Mouse (Mus musculus) hindbrain, embryonic 13.5 days (tissue): ENCODE data around the gene Fn1. TPM values are rescaled to one million over a fixed set of nuclear protein-coding genes. Genes with fewer than 3 reads are reported as not detected.

ENCODE experiments used
- ATAC-seq: fragments of 200-750 bp; cut with Nextera tagmentation; 2 replicates; pipeline ENCODE4 v1.8.0; 2017; ENCODE audit warnings: moderate TSS enrichment; ENCODE audit not compliant: low FRiP score
- H3K27ac ChIP-seq: fragments of 300-500 bp; sonication (generic); 2 replicates; pipeline ENCODE4 v1.5.1; 2015; ENCODE audit warnings: inconsistent platforms, mild to moderate bottlenecking, moderate library complexity
- H3K27me3 ChIP-seq: fragments of 300-500 bp; sonication (generic); 2 replicates; pipeline ENCODE4 v1.6.1; 2015; ENCODE audit warnings: mild to moderate bottlenecking, inconsistent platforms
- H3K36me3 ChIP-seq: fragments of 300-500 bp; sonication (generic); 2 replicates; pipeline ENCODE4 v1.6.1; 2015; ENCODE audit warnings: mild to moderate bottlenecking, inconsistent platforms
- H3K4me1 ChIP-seq: fragments of 300-500 bp; sonication (generic); replicated peaks from 2 replicates; pipeline ENCODE4 v1.6.1; 2015; ENCODE audit warnings: inconsistent platforms
- H3K4me2 ChIP-seq: fragments of 300-500 bp; sonication (generic); 2 replicates; pipeline ENCODE4 v1.6.1; 2015; ENCODE audit warnings: inconsistent platforms, mild to moderate bottlenecking, moderate library complexity
- H3K4me3 ChIP-seq: fragments of 300-500 bp; sonication (generic); 2 replicates; pipeline ENCODE4 v1.5.1; 2015; ENCODE audit warnings: mild to moderate bottlenecking, inconsistent platforms
- H3K9ac ChIP-seq: fragments of 300-500 bp; sonication (generic); 2 replicates; pipeline ENCODE4 v1.6.1; 2015; ENCODE audit warnings: mild to moderate bottlenecking, inconsistent platforms
- H3K9me3 ChIP-seq: fragments of 300-500 bp; sonication (generic); 2 replicates; pipeline ENCODE4 v1.6.1; 2016; ENCODE audit warnings: inconsistent platforms
- WGBS: fragments of 180-500 bp; shearing (Covaris S2); methylation state at CpG from one replicate; pipeline ENCODE4 v1.1.7; 2015; 5-methylcytosine and 5-hydroxymethylcytosine counted together
- polyA plus RNA-seq: library from polyadenylated mRNA; unstranded; fragments of >200 nt; fragmentation: Nextera tagmentation; extraction: Ambion mirVana; gene quantifications from 2 replicates; pipeline ENCODE4 v1.2.1, GENCODE M21; 2015

The Fn1 gene
- polyA plus RNA-seq, 1 experiment from 2014 or later: 36.1 TPM

DNA sequence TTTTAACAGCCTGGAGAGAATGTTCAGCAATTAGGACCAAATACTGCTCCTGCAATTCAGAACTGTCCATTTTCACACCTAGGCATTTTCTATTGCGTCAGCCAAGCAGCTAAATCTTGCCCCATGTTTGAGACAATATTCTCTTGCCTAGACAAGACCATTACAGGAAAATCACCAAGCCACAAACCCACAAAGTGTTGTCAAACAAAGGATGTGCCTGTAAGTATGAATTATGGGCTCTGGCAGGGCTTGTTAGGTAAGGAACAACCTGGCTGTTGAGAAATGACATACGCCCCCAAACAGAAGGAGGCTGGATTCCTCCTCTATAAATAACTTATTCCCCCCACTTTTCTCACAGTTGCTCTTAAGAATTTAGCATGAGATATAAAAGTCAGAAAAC is 31.5 kb downstream of the Fn1 start:
- H3K9me3 ChIP-seq: no peaks in the 10 kb centered on the region
- H3K27ac ChIP-seq: no peak overlapping the region
- no peak overlapping the region for H3K9ac ChIP-seq
- no peak overlapping the region for H3K4me2 ChIP-seq
- no peaks in the 10 kb centered on the region for H3K4me1 ChIP-seq
- no peak overlapping the region for H3K4me3 ChIP-seq
- ATAC-seq: no peak
- peaks cover 4% of the 10 kb centered on the region; the same call in 1 of the 2 replicates for H3K27me3 ChIP-seq
- peaks cover 17% of the 10 kb centered on the region for H3K36me3 ChIP-seq
- 97% methylated on average over 2 of the region's 2 CpGs for WGBS

DNA sequence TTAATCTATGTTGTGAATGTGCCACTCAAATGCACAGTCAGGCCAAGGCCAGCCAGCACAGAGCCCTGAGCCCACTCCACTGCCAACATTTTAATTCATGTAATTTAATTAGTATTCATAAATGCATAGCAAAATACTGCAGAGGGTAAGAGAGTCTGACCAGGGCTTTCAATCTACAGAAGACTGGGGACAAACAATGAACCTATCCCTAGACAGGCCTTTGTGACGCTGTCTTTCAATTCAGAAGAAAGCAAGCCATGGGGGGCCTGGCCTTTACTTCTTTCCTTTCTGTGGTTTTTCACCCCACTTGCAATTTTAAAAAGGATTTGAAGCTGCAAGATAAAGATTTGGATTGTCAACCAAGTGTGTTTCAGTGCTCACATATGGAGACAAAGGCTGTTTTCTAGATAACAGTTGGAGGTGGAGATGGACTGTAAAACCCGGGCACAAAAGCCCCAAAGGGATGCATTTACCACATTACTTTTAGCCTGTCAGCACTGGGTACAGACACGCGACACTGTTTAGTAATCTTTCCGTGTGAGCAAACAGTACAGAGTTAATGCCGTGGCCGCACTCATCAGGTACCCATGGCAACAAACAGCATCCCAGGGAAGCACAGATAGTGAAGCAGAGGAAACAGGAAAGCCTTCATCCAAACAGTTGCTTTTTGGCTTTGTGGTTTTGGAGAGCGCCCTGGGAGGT is 38.3 kb downstream of the Fn1 start:
- Histone ChIP-seq H3K4me1 (peaks cover 19% of the 10 kb centered on the region), H3K4me3 (no peak overlapping the region), H3K4me2 (peak overlapping the region; percentile 9; the same call in 1 of the 2 replicates), H3K27me3 (no peaks in the 10 kb centered on the region), H3K9me3 (peaks cover 4% of the 10 kb centered on the region; the same call in 1 of the 2 replicates), H3K9ac (no peak overlapping the region), H3K27ac (peak overlapping the region; percentile 40), H3K36me3 (peaks cover 22% of the 10 kb centered on the region)
- ATAC-seq: peak; percentile 94
- 21% methylated on average over 8 of the region's 8 CpGs for WGBS

DNA sequence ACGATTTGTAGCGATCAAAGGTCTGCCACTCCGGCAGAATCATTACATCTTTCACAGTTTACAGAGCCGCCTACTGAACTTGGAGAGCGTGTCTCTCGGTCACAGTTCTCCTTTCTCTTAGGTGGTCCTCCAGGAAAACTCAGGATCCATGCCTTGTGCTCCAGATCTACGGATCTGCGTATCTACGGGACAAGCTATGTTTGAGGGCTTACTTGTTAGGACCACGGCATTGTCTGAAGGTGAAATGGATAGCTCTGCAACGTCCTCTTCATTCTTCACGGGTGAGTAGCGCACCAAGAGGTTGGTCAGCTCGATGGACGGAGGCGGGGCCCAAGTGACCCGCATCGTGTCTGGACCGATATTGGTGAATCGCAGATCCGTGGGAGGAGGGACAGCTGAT is 40.7 kb downstream of the Fn1 start:
- H3K9ac ChIP-seq: no peak overlapping the region
- H3K36me3 ChIP-seq: peaks cover 40% of the 10 kb centered on the region
- peaks cover 4% of the 10 kb centered on the region; the same call in 1 of the 2 replicates for H3K9me3 ChIP-seq
- no peak overlapping the region for H3K4me3 ChIP-seq
- no peak overlapping the region for H3K4me2 ChIP-seq
- no peaks in the 10 kb centered on the region for H3K27me3 ChIP-seq
- 96% methylated on average over 21 of the region's 21 CpGs for WGBS
- peaks cover 19% of the 10 kb centered on the region for H3K4me1 ChIP-seq
- ATAC-seq: no peak
- H3K27ac ChIP-seq: no peak overlapping the region

DNA sequence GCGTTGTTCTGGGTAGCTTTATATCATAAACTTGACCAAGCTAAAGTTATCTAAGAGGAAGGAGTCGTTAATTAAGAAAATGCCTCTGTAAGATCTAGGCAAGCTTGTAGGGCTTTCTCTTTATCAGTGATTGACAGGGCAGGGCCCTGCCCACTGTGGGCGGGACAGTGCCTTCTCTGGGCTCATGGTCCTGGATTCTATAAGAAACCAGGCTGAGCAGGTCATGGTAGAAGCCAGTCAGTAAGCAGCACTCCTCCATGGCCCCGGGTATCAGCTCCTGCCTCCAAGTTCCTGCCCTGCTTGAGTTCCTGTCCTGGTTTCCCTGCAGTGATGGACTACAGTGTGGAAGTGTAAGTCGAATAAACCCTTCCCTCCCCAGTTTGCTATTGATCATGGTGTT is 43.1 kb downstream of the Fn1 start:
- Histone ChIP-seq H3K4me2 (no peak overlapping the region), H3K27me3 (no peaks in the 10 kb centered on the region), H3K4me1 (peaks cover 12% of the 10 kb centered on the region), H3K27ac (no peak overlapping the region), H3K4me3 (no peak overlapping the region), H3K9ac (no peak overlapping the region), H3K36me3 (peaks cover 48% of the 10 kb centered on the region), H3K9me3 (peaks cover 4% of the 10 kb centered on the region; the same call in 1 of the 2 replicates)
- ATAC-seq: no peak
- 94% methylated on average over 5 of the region's 5 CpGs for WGBS

DNA sequence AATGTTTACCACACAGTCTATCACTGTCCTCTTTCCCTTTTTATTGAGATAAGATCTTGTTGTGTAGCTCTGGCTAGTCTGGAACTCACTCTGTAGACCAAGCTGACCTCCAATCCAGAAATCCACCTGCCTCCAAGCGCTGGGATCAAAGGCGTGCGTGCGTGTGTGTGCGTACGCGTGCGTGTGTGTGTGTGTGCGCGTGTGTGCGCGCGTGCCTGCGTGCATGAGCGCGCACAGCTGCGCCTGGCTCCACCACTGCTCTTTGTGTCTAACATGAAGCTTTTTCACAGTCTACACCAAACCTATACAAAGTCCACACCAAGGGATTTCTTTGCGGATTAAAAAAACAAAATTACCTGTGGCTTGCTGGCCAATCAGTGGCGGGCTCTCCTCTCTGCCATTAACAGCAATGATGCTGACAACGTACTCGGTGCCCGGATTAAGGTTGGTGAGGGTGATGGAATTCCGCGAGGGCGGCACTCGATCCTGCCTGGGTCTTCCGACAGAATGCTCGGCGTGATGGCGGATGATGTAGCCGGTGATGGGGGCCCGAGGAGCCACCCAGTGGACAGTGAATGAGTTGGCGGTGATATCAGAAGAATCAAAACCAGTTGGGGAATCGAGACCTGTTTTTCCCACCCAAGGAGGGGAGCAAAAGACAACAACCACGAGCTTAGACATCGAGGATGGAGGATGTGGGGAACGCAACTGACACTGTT is 43.8 kb downstream of the Fn1 start:
- H3K4me1 ChIP-seq: peaks cover 5% of the 10 kb centered on the region
- H3K9me3 ChIP-seq: peaks cover 4% of the 10 kb centered on the region; the same call in 1 of the 2 replicates
- ATAC-seq: no peak
- 98% methylated on average over 37 of the region's 37 CpGs for WGBS
- peaks cover 52% of the 10 kb centered on the region for H3K36me3 ChIP-seq
- H3K4me2 ChIP-seq: no peak overlapping the region
- no peaks in the 10 kb centered on the region for H3K27me3 ChIP-seq
- no peak overlapping the region for H3K9ac ChIP-seq
- no peak overlapping the region for H3K4me3 ChIP-seq
- no peak overlapping the region for H3K27ac ChIP-seq

DNA sequence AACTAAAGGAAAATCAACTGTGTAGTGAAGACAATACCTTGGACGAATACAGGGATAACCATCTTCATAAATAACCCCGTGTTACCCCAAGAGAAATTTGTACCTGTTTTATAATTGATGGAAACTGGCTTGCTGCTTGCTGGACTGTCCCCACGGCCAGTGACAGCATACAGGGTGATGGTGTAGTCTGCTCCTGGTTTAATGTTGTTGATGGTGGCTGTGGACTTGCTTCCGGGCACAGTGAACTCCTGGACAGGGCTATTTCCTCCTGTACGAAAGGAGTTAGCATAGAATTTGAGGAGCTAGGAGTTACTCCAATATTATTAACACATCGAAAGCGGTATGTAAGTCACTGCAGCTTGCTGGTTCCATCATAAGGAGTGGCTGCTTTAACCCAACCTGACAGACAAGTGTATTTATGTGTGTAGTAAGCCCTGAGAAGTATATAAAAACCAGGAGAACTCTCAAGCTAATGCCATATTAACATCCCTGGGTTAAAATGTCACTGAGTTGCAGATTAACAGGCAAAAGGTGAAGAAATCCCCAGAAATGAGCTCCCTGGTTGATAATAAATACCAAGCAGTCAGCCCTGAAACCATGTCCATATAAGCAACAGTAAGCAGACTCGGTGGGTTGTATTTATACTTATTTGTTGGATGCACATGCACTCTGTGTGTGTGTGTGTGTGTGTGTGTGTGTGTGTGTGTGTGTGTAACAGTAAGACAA is 46.2 kb downstream of the Fn1 start:
- no peaks in the 10 kb centered on the region for H3K27me3 ChIP-seq
- H3K9ac ChIP-seq: no peak overlapping the region
- H3K27ac ChIP-seq: no peak overlapping the region
- no peak overlapping the region for H3K4me2 ChIP-seq
- WGBS: 95% methylated on average over 8 of the region's 8 CpGs
- H3K4me1 ChIP-seq: no peaks in the 10 kb centered on the region
- no peak for ATAC-seq
- H3K4me3 ChIP-seq: no peak overlapping the region
- H3K36me3 ChIP-seq: peaks cover 42% of the 10 kb centered on the region
- H3K9me3 ChIP-seq: no peaks in the 10 kb centered on the region

DNA sequence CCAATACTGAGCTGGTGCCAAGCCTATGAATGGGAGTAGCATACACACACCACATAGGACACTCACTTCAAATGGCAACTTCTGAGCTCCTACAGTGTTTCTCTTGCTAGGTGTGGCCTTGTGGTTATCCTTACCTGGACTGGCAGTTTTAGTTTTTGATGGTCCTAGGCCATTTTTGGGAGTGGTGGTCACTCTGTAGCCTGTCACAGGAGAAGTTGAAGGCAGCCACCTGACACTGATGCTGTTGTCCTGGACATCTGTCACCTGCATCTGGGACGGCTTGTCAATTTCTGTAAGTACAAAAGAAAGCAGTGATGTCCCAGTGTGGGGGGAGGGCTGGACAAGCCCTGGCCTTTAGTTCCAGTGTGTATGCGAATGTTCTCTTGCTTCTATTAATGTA is 47.2 kb downstream of the Fn1 start:
- H3K4me3 ChIP-seq: no peak overlapping the region
- no peaks in the 10 kb centered on the region for H3K4me1 ChIP-seq
- H3K27me3 ChIP-seq: no peaks in the 10 kb centered on the region
- H3K9me3 ChIP-seq: no peaks in the 10 kb centered on the region
- peaks cover 35% of the 10 kb centered on the region for H3K36me3 ChIP-seq
- no peak for ATAC-seq
- H3K4me2 ChIP-seq: no peak overlapping the region
- H3K9ac ChIP-seq: no peak overlapping the region
- WGBS: 89% methylated on average over 2 of the region's 2 CpGs
- no peak overlapping the region for H3K27ac ChIP-seq

DNA sequence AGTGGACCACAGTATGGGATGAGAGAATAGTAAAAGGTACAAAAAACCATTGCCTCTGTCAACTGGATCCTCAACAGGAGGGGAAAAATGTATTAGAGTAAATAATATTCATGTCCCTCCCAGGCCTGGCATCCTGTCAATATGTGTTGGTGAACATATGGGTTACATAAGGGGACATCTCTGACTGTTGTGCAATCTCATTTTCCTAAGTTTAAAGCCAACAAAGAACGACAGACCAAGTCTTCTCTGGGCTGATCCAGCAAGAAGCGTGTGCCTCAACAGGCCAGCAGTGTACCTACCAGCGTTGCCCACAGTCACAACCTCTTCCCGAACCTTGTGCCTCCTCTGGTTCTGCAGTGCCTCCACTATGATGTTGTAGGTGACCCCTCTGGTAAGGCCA is 57.6 kb downstream of the Fn1 start:
- H3K9ac ChIP-seq: no peak overlapping the region
- H3K9me3 ChIP-seq: no peaks in the 10 kb centered on the region
- no peak overlapping the region for H3K4me3 ChIP-seq
- H3K4me1 ChIP-seq: no peaks in the 10 kb centered on the region
- 93% methylated on average over 4 of the region's 4 CpGs for WGBS
- ATAC-seq: no peak
- peaks cover 40% of the 10 kb centered on the region for H3K36me3 ChIP-seq
- H3K27me3 ChIP-seq: no peaks in the 10 kb centered on the region
- no peak overlapping the region for H3K27ac ChIP-seq
- no peak overlapping the region for H3K4me2 ChIP-seq

DNA sequence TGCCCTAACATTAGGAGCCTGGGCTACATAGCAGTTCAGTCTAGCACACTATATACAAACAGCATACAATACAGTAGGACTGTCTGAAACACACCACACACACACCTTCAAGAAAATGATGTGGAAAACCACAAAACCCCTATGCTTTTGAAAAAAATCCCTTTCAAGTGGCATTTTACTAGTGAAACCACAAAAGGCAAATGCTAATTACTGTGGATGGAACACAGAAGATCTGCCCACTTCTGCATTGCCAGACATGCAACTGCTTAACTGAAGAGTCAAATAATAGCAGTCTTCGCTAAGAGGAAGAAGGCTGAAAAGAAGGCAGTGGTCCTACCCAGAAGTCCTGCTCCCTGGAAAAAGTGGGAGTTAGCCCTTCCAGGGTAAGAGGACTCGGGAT is 58.7 kb downstream of the Fn1 start:
- H3K36me3 ChIP-seq: peaks cover 46% of the 10 kb centered on the region
- no peak overlapping the region for H3K27ac ChIP-seq
- no peak overlapping the region for H3K4me2 ChIP-seq
- H3K4me3 ChIP-seq: no peak overlapping the region
- 97% methylated on average over 2 of the region's 2 CpGs for WGBS
- no peak for ATAC-seq
- H3K9me3 ChIP-seq: no peaks in the 10 kb centered on the region
- no peak overlapping the region for H3K9ac ChIP-seq
- H3K27me3 ChIP-seq: no peaks in the 10 kb centered on the region
- H3K4me1 ChIP-seq: no peaks in the 10 kb centered on the region

DNA sequence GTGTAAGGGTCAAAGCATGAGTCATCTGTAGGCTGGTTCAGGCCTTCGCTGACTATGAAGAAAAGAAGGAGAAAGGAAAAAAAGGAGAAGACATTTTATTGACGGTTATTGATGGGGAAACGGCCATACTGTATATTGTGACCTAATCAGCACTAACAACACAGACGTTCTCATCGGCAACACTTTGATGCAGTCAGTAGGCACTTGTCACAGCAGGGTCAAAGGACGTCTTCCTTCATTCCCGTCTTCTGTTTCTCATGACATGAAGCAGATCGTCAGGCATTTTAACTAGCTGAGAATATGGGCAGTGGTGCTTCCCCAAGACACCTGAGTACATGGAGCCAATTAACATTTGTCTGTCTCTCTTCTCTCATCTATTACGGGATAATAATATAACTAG is 59.8 kb downstream of the Fn1 start:
- no peak overlapping the region for H3K4me3 ChIP-seq
- peaks cover 42% of the 10 kb centered on the region for H3K36me3 ChIP-seq
- H3K27me3 ChIP-seq: no peaks in the 10 kb centered on the region
- ATAC-seq: no peak
- no peaks in the 10 kb centered on the region for H3K4me1 ChIP-seq
- WGBS: 94% methylated on average over 9 of the region's 9 CpGs
- H3K9ac ChIP-seq: no peak overlapping the region
- no peaks in the 10 kb centered on the region for H3K9me3 ChIP-seq
- H3K27ac ChIP-seq: no peak overlapping the region
- no peak overlapping the region for H3K4me2 ChIP-seq

DNA sequence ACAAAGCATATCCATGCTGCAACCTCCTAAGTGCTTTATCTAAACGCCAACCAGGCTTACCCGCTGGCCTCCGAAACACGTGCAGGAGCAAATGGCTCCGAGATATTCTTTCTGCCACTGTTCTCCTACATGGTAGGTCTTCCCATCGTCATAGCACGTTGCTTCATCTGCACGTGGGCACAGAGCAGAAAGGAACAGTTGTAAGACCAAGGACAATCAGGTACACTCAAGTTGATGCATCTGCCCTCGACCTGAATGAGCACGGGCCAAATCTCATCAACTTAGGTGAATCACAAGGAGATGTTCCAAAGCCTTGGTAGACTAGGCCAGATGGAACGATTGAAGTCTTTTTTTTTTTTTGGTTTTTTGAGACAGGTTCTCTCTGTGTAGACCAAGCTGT is 63.0 kb downstream of the Fn1 start:
- Histone ChIP-seq H3K9me3 (no peaks in the 10 kb centered on the region), H3K4me1 (no peaks in the 10 kb centered on the region), H3K36me3 (peaks cover 48% of the 10 kb centered on the region), H3K27me3 (no peaks in the 10 kb centered on the region), H3K27ac (no peak overlapping the region), H3K4me2 (no peak overlapping the region), H3K4me3 (no peak overlapping the region), H3K9ac (no peak overlapping the region)
- no peak for ATAC-seq
- WGBS: 97% methylated on average over 11 of the region's 11 CpGs

DNA sequence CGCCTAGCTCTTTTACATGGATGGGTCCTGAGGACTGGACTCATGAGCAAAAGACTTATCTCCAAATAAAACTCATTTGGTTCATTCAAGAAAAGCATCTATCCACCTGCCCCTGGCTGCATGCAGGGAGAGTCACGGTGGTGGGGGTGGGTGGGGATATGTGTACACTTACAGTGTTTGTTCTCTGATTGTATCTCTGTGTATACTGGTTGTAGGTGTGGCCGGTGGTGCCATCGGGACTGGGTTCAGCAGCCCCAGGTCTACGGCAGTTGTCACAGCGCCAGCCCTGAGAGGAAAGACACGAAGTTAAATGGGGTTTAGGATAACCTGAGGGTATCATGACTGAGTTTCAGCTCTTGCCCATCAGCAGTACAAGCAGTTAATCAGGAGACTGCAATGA is 66.3 kb downstream of the Fn1 start:
- Histone ChIP-seq H3K9ac (no peak overlapping the region), H3K27me3 (no peaks in the 10 kb centered on the region), H3K36me3 (peaks cover 37% of the 10 kb centered on the region), H3K4me2 (no peak overlapping the region), H3K4me3 (no peak overlapping the region), H3K4me1 (no peaks in the 10 kb centered on the region), H3K9me3 (no peaks in the 10 kb centered on the region), H3K27ac (no peak overlapping the region)
- no peak for ATAC-seq
- WGBS: 98% methylated on average over 7 of the region's 7 CpGs
